Mouse (Mus musculus): ENCODE measurements around the gene Gm45623.

Gm45623 gene

GRCm38 (mm10) chr13:56753192-56753951, at the start of gene Gm45623:
Gene Gm45623 (minus strand): TSS chr13:56753827.
- peak; percentile 43 to 55 for DNase-seq

- DNase-seq, result no peak
Observed at GRCm38 (mm10) chr13:56797459-56797858, 43.8 kb upstream of the Gm45623 start.

GRCm38 (mm10) chr13:56795501-56795900, 41.9 kb upstream of the Gm45623 start:
- DNase-seq, result no peak

GRCm38 (mm10) chr13:56794441-56794840, 40.8 kb upstream of the Gm45623 start:
- DNase-seq, result no peak

- DNase-seq, result no peak
Observed at GRCm38 (mm10) chr13:56792844-56793243, 39.2 kb upstream of the Gm45623 start.

GRCm38 (mm10) chr13:56790683-56791082, 37.1 kb upstream of the Gm45623 start:
- no peak for DNase-seq

- DNase-seq, result no peak
Observed at GRCm38 (mm10) chr13:56782621-56783020, 29.0 kb upstream of the Gm45623 start.

- DNase-seq, result no peak
Observed at GRCm38 (mm10) chr13:56781697-56782096, 28.1 kb upstream of the Gm45623 start.

GRCm38 (mm10) chr13:56780746-56781469, 27.3 kb upstream of the Gm45623 start:
- no peak for DNase-seq

GRCm38 (mm10) chr13:56774304-56774703, 20.7 kb upstream of the Gm45623 start:
- DNase-seq, result no peak

GRCm38 (mm10) chr13:56773262-56773870, 19.7 kb upstream of the Gm45623 start:
- DNase-seq, result no peak

- no peak for DNase-seq
Observed at GRCm38 (mm10) chr13:56772592-56772991, 19.0 kb upstream of the Gm45623 start.

- DNase-seq, result no peak
Observed at GRCm38 (mm10) chr13:56770786-56771185, 17.2 kb upstream of the Gm45623 start.

GRCm38 (mm10) chr13:56770136-56770578, 16.5 kb upstream of the Gm45623 start:
- no peak for DNase-seq

- no peak for DNase-seq
Observed at GRCm38 (mm10) chr13:56769431-56769830, 15.8 kb upstream of the Gm45623 start.

- no peak for DNase-seq
Observed at GRCm38 (mm10) chr13:56766211-56766610, 12.6 kb upstream of the Gm45623 start.

- DNase-seq, result no peak
Observed at GRCm38 (mm10) chr13:56765284-56766032, 11.8 kb upstream of the Gm45623 start.

GRCm38 (mm10) chr13:56762446-56763229, 9.0 kb upstream of the Gm45623 start:
- no peak for DNase-seq

- peak; percentile 82 to 86 for DNase-seq
Observed at GRCm38 (mm10) chr13:56758492-56758891, 4.9 kb upstream of the Gm45623 start.

GRCm38 (mm10) chr13:56757201-56757600, 3.6 kb upstream of the Gm45623 start:
- DNase-seq, result no peak

GRCm38 (mm10) chr13:56755871-56756270, 2.2 kb upstream of the Gm45623 start:
- DNase-seq, result peak; percentile 69 to 74

Measured in thymus, postnatal 36 days (tissue).